Mouse (Mus musculus) hindbrain, embryonic 15.5 days (tissue): ENCODE results near the gene Gzma. TPM values are rescaled to one million over a fixed set of nuclear protein-coding genes. Genes with fewer than 3 reads are reported as not detected.

Source experiments
- ATAC-seq: fragments of 200-750 bp; cut with Nextera tagmentation; 2 replicates; pipeline ENCODE4 v1.8.0; 2017; ENCODE audit warnings: low read depth, moderate number of reproducible peaks, moderate TSS enrichment; ENCODE audit not compliant: low FRiP score
- H3K27ac ChIP-seq: fragments of 300-500 bp; sonication (generic); replicated peaks from 2 replicates; pipeline ENCODE4 v1.5.1; 2015; ENCODE audit warnings: mild to moderate bottlenecking, inconsistent platforms
- H3K27me3 ChIP-seq: fragments of 300-500 bp; sonication (generic); 2 replicates; pipeline ENCODE4 v1.6.1; 2015; ENCODE audit warnings: control low read depth, inconsistent platforms
- H3K36me3 ChIP-seq: fragments of 300-500 bp; sonication (generic); 2 replicates; pipeline ENCODE4 v1.6.1; 2015; ENCODE audit warnings: control low read depth, inconsistent platforms
- H3K4me1 ChIP-seq: fragments of 300-500 bp; sonication (generic); replicated peaks from 2 replicates; pipeline ENCODE4 v1.6.1; 2015; ENCODE audit warnings: control low read depth, inconsistent platforms
- H3K4me2 ChIP-seq: fragments of 300-500 bp; sonication (generic); 2 replicates; pipeline ENCODE4 v1.6.1; 2015; ENCODE audit warnings: moderate library complexity, mild to moderate bottlenecking, inconsistent platforms
- H3K4me3 ChIP-seq: fragments of 300-500 bp; sonication (generic); 2 replicates; pipeline ENCODE4 v1.5.1; 2015; ENCODE audit warnings: mild to moderate bottlenecking, inconsistent platforms
- H3K9ac ChIP-seq: fragments of 300-500 bp; sonication (generic); 2 replicates; pipeline ENCODE4 v1.6.1; 2015; ENCODE audit warnings: inconsistent platforms
- H3K9me3 ChIP-seq: fragments of 300-500 bp; sonication (generic); 2 replicates; pipeline ENCODE4 v1.6.1; 2016; ENCODE audit warnings: control low read depth, inconsistent platforms
- WGBS: fragments of 180-500 bp; shearing (Covaris S2); methylation state at CpG from one replicate; pipeline ENCODE4 v1.1.7; 2015; 5-methylcytosine and 5-hydroxymethylcytosine counted together
- polyA plus RNA-seq: library from polyadenylated mRNA; unstranded; fragments of >200 nt; fragmentation: Nextera tagmentation; extraction: Ambion mirVana; gene quantifications from 2 replicates; pipeline ENCODE4 v1.2.1, GENCODE M21; 2015

The Gzma gene
- polyA plus RNA-seq, 1 experiment from 2014 or later = not detected

- H3K27ac ChIP-seq = no peak overlapping the region
- no peak overlapping the region for H3K4me3 ChIP-seq
- no peaks in the 10 kb centered on the region for H3K27me3 ChIP-seq
- H3K4me2 ChIP-seq = peak overlapping the region; percentile 81
- H3K9me3 ChIP-seq = no peaks in the 10 kb centered on the region
- no peak for ATAC-seq
- no peak overlapping the region for H3K9ac ChIP-seq
- peaks cover 3% of the 10 kb centered on the region; the same call in 1 of the 2 replicates for H3K4me1 ChIP-seq
- H3K36me3 ChIP-seq = no peaks in the 10 kb centered on the region
- 81% methylated on average over 3 of the region's 3 CpGs for WGBS
Observed at GRCm38 (mm10) chr13:113044876-113045275, 55.9 kb downstream of the Gzma start.

Other genes starting within 250 kb of the Gzma start
- gene Mtrex, start 173.6 kb downstream of the Gzma start, polyA plus RNA-seq = 56.3 and 57.5 TPM in 2 replicates
- gene Dhx29, start 173.5 kb downstream of the Gzma start, polyA plus RNA-seq = 28.9 and 34.6 TPM in 2 replicates
- gene Ccno, start 113.2 kb downstream of the Gzma start, polyA plus RNA-seq = 0.67 and 1.4 TPM in 2 replicates
- gene Mcidas, start 107.1 kb downstream of the Gzma start, polyA plus RNA-seq = 0.45 and 1.3 TPM in 2 replicates
- gene Cdc20b, start 65.9 kb downstream of the Gzma start, polyA plus RNA-seq = 0.24 and 0.52 TPM in 2 replicates
- gene Gpx8, start 54.6 kb downstream of the Gzma start, polyA plus RNA-seq = 59.0 and 62.9 TPM in 2 replicates
- gene Esm1, start 108.7 kb upstream of the Gzma start, polyA plus RNA-seq = 1.4 and 2.0 TPM in 2 replicates
- gene Gzmk, start 124.9 kb upstream of the Gzma start, polyA plus RNA-seq = 0.12 and 0.16 TPM in 2 replicates
- gene BC067074, start 192.2 kb upstream of the Gzma start, polyA plus RNA-seq = 1.1 TPM in 2 replicates